ENCODE assay signal across 7 mouse cellular contexts in the genomic region with DNA sequence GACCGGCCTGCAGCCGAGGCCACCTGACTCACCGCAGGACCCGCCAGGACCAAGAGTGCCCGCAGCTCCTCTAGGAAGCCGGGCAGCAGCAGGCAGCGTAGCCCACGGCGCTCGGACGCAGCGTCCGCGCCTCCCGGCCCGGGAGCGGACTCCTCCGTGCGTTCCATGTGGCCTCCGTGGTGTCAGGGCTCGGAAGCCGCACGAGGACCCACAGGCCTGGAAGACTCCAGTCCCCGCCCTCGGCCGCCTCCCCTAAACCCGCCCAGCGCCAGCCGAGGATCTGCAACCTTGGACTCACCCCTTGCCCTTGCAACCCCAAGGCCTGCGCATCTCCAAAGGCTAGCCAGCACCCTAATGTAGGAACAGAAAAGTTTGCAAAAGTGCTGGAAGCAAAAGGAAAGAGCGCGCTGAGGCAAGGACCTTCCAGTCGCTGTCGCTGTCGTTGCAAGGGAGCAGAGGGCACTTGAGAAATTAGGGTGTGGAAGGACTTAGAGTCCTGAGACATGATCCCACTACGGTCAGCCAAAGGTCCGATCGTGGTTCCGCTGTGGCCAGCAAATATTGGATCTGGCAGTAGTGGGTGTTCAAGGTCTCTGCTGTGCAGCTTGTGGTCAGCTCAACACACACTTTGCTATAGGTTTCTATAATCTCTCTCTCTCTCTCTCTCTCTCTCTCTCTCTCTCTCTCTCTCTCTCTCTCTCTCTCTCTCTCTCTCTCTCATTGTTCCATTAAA. TPM values are rescaled to one million over a fixed set of nuclear protein-coding genes. Genes with fewer than 3 reads are reported as not detected.
A peak's percentile ranks its signal among the peaks of the same experiment; 100 is the strongest.
DNase-seq lines count a peak whose midpoint lies in the region; ATAC-seq lines count a peak whose summit lies in the region.

Gene Slc47a1, minus strand, starts transcription at position 465 of the 733 bp plus-strand sequence.

- no peaks in the 10 kb centered on the region for H3K9me3 ChIP-seq in forebrain, embryonic 16.5 days (ENCODE audit: control insufficient read depth, low read length)
- H3K9me3 ChIP-seq in hindbrain, embryonic 13.5 days = no peaks in the 10 kb centered on the region
- no peaks in the 10 kb centered on the region for H3K9me3 ChIP-seq in neural tube, embryonic 11.5 days (ENCODE audit: control insufficient read depth, low read length)

- WGBS in forebrain, embryonic 16.5 days = 17% methylated on average over 39 of the region's 39 CpGs
- 17% methylated on average over 39 of the region's 39 CpGs for WGBS in hindbrain, embryonic 13.5 days
- WGBS in neural tube, embryonic 11.5 days = 17% methylated on average over 39 of the region's 39 CpGs

- ATAC-seq in forebrain, embryonic 16.5 days = no peak
- ATAC-seq in hindbrain, embryonic 13.5 days (ENCODE audit: low FRiP score) = no peak
- no peak for ATAC-seq in neural tube, embryonic 11.5 days (ENCODE audit: insufficient read depth, low FRiP score, low TSS enrichment)

- peaks cover 4% of the 10 kb centered on the region for H3K4me1 ChIP-seq in forebrain, embryonic 16.5 days (replicated peaks; ENCODE audit: control insufficient read depth, insufficient read depth, low read length)
- peaks cover 6% of the 10 kb centered on the region for H3K4me1 ChIP-seq in hindbrain, embryonic 13.5 days (replicated peaks)
- H3K4me1 ChIP-seq in neural tube, embryonic 11.5 days (ENCODE audit: control insufficient read depth, insufficient read depth, low read length) = no peaks in the 10 kb centered on the region; the same call in 1 of the 2 replicates

- H3K36me3 ChIP-seq in forebrain, embryonic 16.5 days (ENCODE audit: control insufficient read depth, insufficient read depth) = no peaks in the 10 kb centered on the region
- no peaks in the 10 kb centered on the region for H3K36me3 ChIP-seq in hindbrain, embryonic 13.5 days
- no peaks in the 10 kb centered on the region for H3K36me3 ChIP-seq in neural tube, embryonic 11.5 days (ENCODE audit: control insufficient read depth, insufficient read depth, low read length)

- H3K4me2 ChIP-seq in forebrain, embryonic 16.5 days (ENCODE audit: low read length) = peak within 1 kb of the TSS; percentile 23
- peak within 1 kb of the TSS; percentile 44 for H3K4me2 ChIP-seq in hindbrain, embryonic 13.5 days
- peak within 1 kb of the TSS; percentile 39 for H3K4me2 ChIP-seq in neural tube, embryonic 11.5 days (ENCODE audit: low read depth)

- peak; percentile 73 to 74 for DNase-seq in adrenal gland, postnatal 36 days
- DNase-seq in liver = peak; percentile 23
- peak; percentile 13 for DNase-seq in neural tube, embryonic 11.5 days (ENCODE audit: low spot score)
- DNase-seq in natural killer cell, adult 2 months (ENCODE audit: low spot score in 2 of 2) = no peak
- DNase-seq in layer of hippocampus, adult 11-12 months (ENCODE audit: low spot score) = no peak

- H3K9ac ChIP-seq in forebrain, embryonic 16.5 days (replicated peaks; ENCODE audit: low read depth, low read length) = no peak within 1 kb of the TSS
- H3K9ac ChIP-seq in hindbrain, embryonic 13.5 days = peak within 1 kb of the TSS; percentile 39; the same call in 1 of the 2 replicates
- H3K9ac ChIP-seq in neural tube, embryonic 11.5 days (ENCODE audit: low read length) = 0 out of 2 replicates have a peak within 1 kb of the TSS, but pooled peaks have one; percentile 29

- H3K4me3 ChIP-seq in forebrain, embryonic 16.5 days (replicated peaks; ENCODE audit: low read length) = 0 out of 2 replicates have a peak within 1 kb of the TSS, but pooled peaks have one; percentile 5
- peak within 1 kb of the TSS; percentile 29 for H3K4me3 ChIP-seq in hindbrain, embryonic 13.5 days
- peak within 1 kb of the TSS; percentile 25 for H3K4me3 ChIP-seq in neural tube, embryonic 11.5 days (ENCODE audit: low read depth, low read length)

- H3K27ac ChIP-seq in forebrain, embryonic 16.5 days (ENCODE audit: low read length) = no peak within 1 kb of the TSS
- H3K27ac ChIP-seq in hindbrain, embryonic 13.5 days = no peak within 1 kb of the TSS
- no peak within 1 kb of the TSS for H3K27ac ChIP-seq in neural tube, embryonic 11.5 days (ENCODE audit: low read depth, low read length)

- H3K27me3 ChIP-seq in forebrain, embryonic 16.5 days (replicated peaks; ENCODE audit: control insufficient read depth, insufficient read depth, low read length) = peaks cover 26% of the 10 kb centered on the region
- peaks cover 50% of the 10 kb centered on the region for H3K27me3 ChIP-seq in hindbrain, embryonic 13.5 days
- H3K27me3 ChIP-seq in neural tube, embryonic 11.5 days (ENCODE audit: control insufficient read depth, insufficient read depth, low read length) = peaks cover 24% of the 10 kb centered on the region

RNA-seq across cellular contexts. Expression of gene Slc47a1, which starts in this region (rescaled TPM):
- 1 to 10 TPM in 1 of 2 experiments, under 1 TPM in 1; 0.56 to 1.8 TPM for total RNA-seq in adrenal gland, postnatal 36 days (2021)
- polyA plus RNA-seq in forebrain, embryonic 16.5 days (2015; fragmentation: Nextera tagmentation; extraction: Ambion mirVana) = 0.09 and 0.10 TPM in 2 replicates
- 0.06 and 0.14 TPM in 2 replicates for polyA plus RNA-seq in hindbrain, embryonic 13.5 days (2015; fragmentation: Nextera tagmentation; extraction: Ambion mirVana)
- 0.08 TPM in 1 of 2 replicates, not detected in the other for polyA plus RNA-seq in neural tube, embryonic 11.5 days (2014; fragmentation: Nextera tagmentation; extraction: Ambion mirVana)

Comparison
In these comparisons a context has a peak if more than half of its experiments do, and no peak if none do; other contexts are left out.
1. Peak in DNase-seq, H3K4me3 ChIP-seq, H3K9ac ChIP-seq and H3K4me2 ChIP-seq in neural tube, embryonic 11.5 days; RNA of the gene not detected or under 1 TPM.
2. DNase-seq: peak in adrenal gland, postnatal 36 days (2 of 2) and liver (single experiment); none in natural killer cell, adult 2 months (0 of 2) and layer of hippocampus, adult 11-12 months (single experiment).
3. Peak in every context shown above with its lines, with median percentiles within 50 percentile points of each other: H3K4me2 ChIP-seq and H3K4me3 ChIP-seq.